Comparison of ENCODE assay signal across 26 mouse cellular contexts in genomic region chr1:176655487-176656333, GRCm38 (mm10).
DNase-seq lines count a peak whose midpoint lies in the region; ATAC-seq lines count a peak whose summit lies in the region.
"Had no signal": no experiment of that assay in that cellular context is flagged by ENCODE, and none has a peak within 500 bp of the region (broad histone marks: within the 10 kb centered on the region; RNA-seq: fewer than 3 reads in every experiment).

No protein-coding gene starts in this region.

- no peak for DNase-seq in cerebellum, postnatal 4 days (ENCODE audit: low spot score in 2 of 2)
- peak; percentile 4 for DNase-seq in midbrain, embryonic 14.5 days
- DNase-seq in cerebellum, adult 9-11 months: peak; percentile 56
- no peak for DNase-seq in urinary bladder, postnatal 10 days (ENCODE audit: low spot score)
- no peak for DNase-seq in spleen, postnatal 4 days (ENCODE audit: low spot score in 2 of 2)
- DNase-seq: adrenal gland, postnatal 14 days; forebrain, postnatal 0 days; gastrocnemius, postnatal 14 days; heart, adult 11 months; kidney, adult 8-10 months; kidney, postnatal 14 days; lung, adult 18-20 months; lung, postnatal 10 days; right cerebral cortex, adult 18-20 months; right cerebral cortex, postnatal 4 days; thymus, postnatal 25 days had no signal

- no peak overlapping the region for H3K4me2 ChIP-seq in midbrain, embryonic 14.5 days (ENCODE audit: low read length)
- H3K4me2 ChIP-seq in midbrain, embryonic 15.5 days: no peak overlapping the region
- H3K4me2 ChIP-seq: heart, embryonic 11.5 days; limb, embryonic 13.5 days; liver, embryonic 12.5 days; neural tube, embryonic 13.5 days; stomach, embryonic 15.5 days had no signal

- no peak overlapping the region for H3K27ac ChIP-seq in midbrain, embryonic 14.5 days (replicated peaks; ENCODE audit: low read depth, low read length)
- H3K27ac ChIP-seq in midbrain, embryonic 15.5 days: no peak overlapping the region
- H3K27ac ChIP-seq: layer of hippocampus, adult 2 months; limb, embryonic 13.5 days; liver, embryonic 12.5 days; midbrain, embryonic 10.5 days; neural tube, embryonic 13.5 days; stomach, embryonic 15.5 days had no signal

- no peak overlapping the region for H3K4me3 ChIP-seq in midbrain, embryonic 14.5 days (replicated peaks; ENCODE audit: low read depth, low read length)
- no peak overlapping the region for H3K4me3 ChIP-seq in midbrain, embryonic 15.5 days
- H3K4me3 ChIP-seq: layer of hippocampus, adult 2 months; limb, embryonic 13.5 days; liver, embryonic 12.5 days; midbrain, embryonic 10.5 days; myocyte; neural tube, embryonic 13.5 days; stomach, embryonic 15.5 days had no signal

- 33% methylated on average over 3 of the region's 3 CpGs for WGBS in midbrain, embryonic 14.5 days
- WGBS in midbrain, embryonic 15.5 days: 33% methylated on average over 3 of the region's 3 CpGs

- no peaks in the 10 kb centered on the region for H3K27me3 ChIP-seq in midbrain, embryonic 14.5 days (ENCODE audit: control insufficient read depth, insufficient read depth, low read length)
- no peaks in the 10 kb centered on the region for H3K27me3 ChIP-seq in midbrain, embryonic 15.5 days (replicated peaks)
- H3K27me3 ChIP-seq: limb, embryonic 13.5 days; liver, embryonic 12.5 days; neural tube, embryonic 13.5 days; stomach, embryonic 15.5 days had no signal

- no peak overlapping the region for H3K9ac ChIP-seq in midbrain, embryonic 14.5 days (replicated peaks; ENCODE audit: low read length)
- H3K9ac ChIP-seq in midbrain, embryonic 15.5 days: no peak overlapping the region
- H3K9ac ChIP-seq: forebrain, postnatal 0 days; limb, embryonic 13.5 days; liver, embryonic 12.5 days; neural tube, embryonic 13.5 days; stomach, embryonic 15.5 days had no signal

- no peaks in the 10 kb centered on the region for H3K36me3 ChIP-seq in midbrain, embryonic 14.5 days (ENCODE audit: control insufficient read depth, insufficient read depth, low read length)
- H3K36me3 ChIP-seq in midbrain, embryonic 15.5 days (replicated peaks): no peaks in the 10 kb centered on the region
- H3K36me3 ChIP-seq: limb, embryonic 13.5 days; liver, embryonic 12.5 days; midbrain, embryonic 10.5 days; neural tube, embryonic 13.5 days; stomach, embryonic 15.5 days had no signal

- no peaks in the 10 kb centered on the region for H3K4me1 ChIP-seq in midbrain, embryonic 14.5 days (ENCODE audit: control insufficient read depth, insufficient read depth, low read length)
- H3K4me1 ChIP-seq in midbrain, embryonic 15.5 days: no peaks in the 10 kb centered on the region
- H3K4me1 ChIP-seq: limb, embryonic 13.5 days; liver, embryonic 12.5 days; stomach, embryonic 15.5 days had no signal

- no peaks in the 10 kb centered on the region for H3K9me3 ChIP-seq in midbrain, embryonic 14.5 days (ENCODE audit: control insufficient read depth, low read length)
- no peaks in the 10 kb centered on the region for H3K9me3 ChIP-seq in midbrain, embryonic 15.5 days
- H3K9me3 ChIP-seq: limb, embryonic 13.5 days; liver, embryonic 12.5 days; midbrain, embryonic 10.5 days; neural tube, embryonic 13.5 days; stomach, embryonic 15.5 days had no signal

- peak; percentile 92 for ATAC-seq in cerebellum, adult (ENCODE audit: insufficient number of reproducible peaks, low FRiP score, low TSS enrichment)
- ATAC-seq in midbrain, embryonic 14.5 days (ENCODE audit: low FRiP score, low TSS enrichment): no peak
- ATAC-seq in midbrain, embryonic 15.5 days (replicated peaks): no peak
- ATAC-seq: forebrain, postnatal 0 days; liver, embryonic 12.5 days had no signal

Comparison
In these comparisons a context has a peak if more than half of its experiments do, and no peak if none do; other contexts are left out.
1. DNase-seq: peak in midbrain, embryonic 14.5 days (single experiment) and cerebellum, adult 9-11 months (single experiment); none in cerebellum, postnatal 4 days (0 of 2), urinary bladder, postnatal 10 days (single experiment) and spleen, postnatal 4 days (0 of 2).